Mouse (Mus musculus): ENCODE measurements at regions not wholly inside any gene's neighbourhood (a gene's known extent, or its start where the extent isn't known, plus 50 kb on each side); places are given as distances from the start of the nearest gene placed in this dataset.

DNA sequence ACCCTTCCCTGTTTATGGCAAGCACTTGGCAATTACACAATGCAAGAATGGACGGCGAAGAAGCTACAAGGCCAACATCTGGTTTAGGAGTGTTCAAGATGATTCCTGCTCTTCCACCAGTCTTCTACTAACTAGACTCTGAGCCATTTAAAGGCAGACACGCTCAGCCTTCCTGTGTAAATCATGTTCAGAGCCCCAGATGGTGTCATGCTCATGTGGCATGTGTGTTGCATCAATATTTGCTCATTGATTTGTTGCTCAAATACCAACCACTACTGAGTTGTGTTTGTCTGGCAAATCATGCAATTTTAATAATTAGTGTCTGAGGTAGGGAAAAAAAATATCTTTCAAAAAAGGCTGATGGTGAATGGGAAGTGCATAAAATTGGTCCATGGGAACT lies 269.2 kb downstream of the Sox4 start:
- TF ChIP-seq CTCF (IDR thresholded peaks at IDR 0.05; ENCODE audit: insufficient read depth, low read depth, low read length) (no peak), POLR2A (IDR thresholded peaks at IDR 0.05; ENCODE audit: insufficient read depth, low read depth, low read length) (no peak)

Measured in olfactory bulb, adult 2 months (tissue).